Mouse (Mus musculus) G1E (cell line): ENCODE measurements around the gene Trmt112.

Source experiments
- CTCF ChIP-seq: IDR thresholded peaks from 2 replicates; pipeline ENCODE4 v1.5.1; 2012; ENCODE audit warnings: low read depth, low read length, inconsistent platforms, mixed read lengths
- GATA1 ChIP-seq: IDR thresholded peaks from 2 replicates; pipeline ENCODE4 v1.6.1; 2012; ENCODE audit warnings: borderline replicate concordance, low read length, inconsistent platforms, mixed read lengths
- GATA2 ChIP-seq: IDR thresholded peaks from 2 replicates; pipeline ENCODE4 v1.6.1; 2012; ENCODE audit warnings: low read depth, low read length, inconsistent platforms, borderline replicate concordance
- POLR2AphosphoS5 ChIP-seq: IDR thresholded peaks from 2 replicates; pipeline ENCODE4 v1.6.1; 2012; ENCODE audit warnings: low read depth, low read length, inconsistent platforms; ENCODE audit not compliant: insufficient replicate concordance

- no peak for TF ChIP-seq GATA1
- no peak for TF ChIP-seq CTCF
- TF ChIP-seq POLR2AphosphoS5 = 0 out of 2 replicates have a peak, but pooled peaks have one; percentile 61
- no peak for TF ChIP-seq GATA2
These were observed 4.5 kb downstream of the Trmt112 start for GRCm38 (mm10) chr19:6913991-6914390.
